Mouse (Mus musculus) kidney, postnatal 14 days (tissue): ENCODE data around the gene Ripor2.

Source experiments
- DNase-seq: peaks from one replicate; pipeline ENCODE4 v3.0.0; 2022; ENCODE audit warnings: mixed read lengths

The Ripor2 gene

GRCm38 (mm10) chr13:24619711-24620110, 37.7 kb downstream of the Ripor2 start:
- DNase-seq, result no peak

- DNase-seq, result peak; percentile 80
Measured at GRCm38 (mm10) chr13:24620439-24620838, 38.5 kb downstream of the Ripor2 start.

- no peak for DNase-seq
Measured at GRCm38 (mm10) chr13:24623631-24624030, 41.6 kb downstream of the Ripor2 start.

GRCm38 (mm10) chr13:24625071-24625470, 43.1 kb downstream of the Ripor2 start:
- DNase-seq, result no peak

- no peak for DNase-seq
Measured at GRCm38 (mm10) chr13:24626698-24627436, 44.9 kb downstream of the Ripor2 start.

GRCm38 (mm10) chr13:24628192-24628591, 46.2 kb downstream of the Ripor2 start:
- DNase-seq, result no peak

GRCm38 (mm10) chr13:24629073-24629621, 47.2 kb downstream of the Ripor2 start:
- no peak for DNase-seq

- no peak for DNase-seq
Measured at GRCm38 (mm10) chr13:24630364-24630763, 48.4 kb downstream of the Ripor2 start.

GRCm38 (mm10) chr13:24632988-24633577, 51.1 kb downstream of the Ripor2 start:
- no peak for DNase-seq

- DNase-seq, result no peak
Measured at GRCm38 (mm10) chr13:24634346-24635120, 52.5 kb downstream of the Ripor2 start.

GRCm38 (mm10) chr13:24638371-24639214, 56.6 kb downstream of the Ripor2 start:
- peak; percentile 34 for DNase-seq

GRCm38 (mm10) chr13:24639215-24640165, 57.5 kb downstream of the Ripor2 start:
- DNase-seq, result no peak

- DNase-seq, result peak; percentile 21
Measured at GRCm38 (mm10) chr13:24640166-24640560, 58.2 kb downstream of the Ripor2 start.

GRCm38 (mm10) chr13:24640836-24641385, 58.9 kb downstream of the Ripor2 start:
- DNase-seq, result no peak

GRCm38 (mm10) chr13:24641491-24642430, 59.8 kb downstream of the Ripor2 start:
- no peak for DNase-seq

GRCm38 (mm10) chr13:24645146-24645545, 63.2 kb downstream of the Ripor2 start:
- no peak for DNase-seq

GRCm38 (mm10) chr13:24646324-24646723, 64.3 kb downstream of the Ripor2 start:
- no peak for DNase-seq

- DNase-seq, result no peak
Measured at GRCm38 (mm10) chr13:24647444-24647843, 65.5 kb downstream of the Ripor2 start.

- DNase-seq, result no peak
Measured at GRCm38 (mm10) chr13:24648027-24648426, 66.0 kb downstream of the Ripor2 start.

GRCm38 (mm10) chr13:24648668-24649067, 66.7 kb downstream of the Ripor2 start:
- no peak for DNase-seq
